Mouse (Mus musculus) intestine, postnatal 0 days (tissue): Measurements from ENCODE around the gene Pax2. TPM values are rescaled to one million over a fixed set of nuclear protein-coding genes. Genes with fewer than 3 reads are reported as not detected.

Experiments used
- ATAC-seq: fragments of 200-750 bp; cut with Nextera tagmentation; 2 replicates; pipeline ENCODE4 v1.8.0; 2017; ENCODE audit warnings: mild to moderate bottlenecking, moderate TSS enrichment, moderate library complexity
- H3K27ac ChIP-seq: fragments of 300-500 bp; sonication (generic); 2 replicates; pipeline ENCODE4 v1.5.1; 2014; ENCODE audit warnings: mild to moderate bottlenecking, low read depth, low read length, moderate library complexity
- H3K27me3 ChIP-seq: fragments of 300-500 bp; sonication (generic); replicated peaks from 2 replicates; pipeline ENCODE4 v1.6.1; 2014; ENCODE audit warnings: low read length, mixed read lengths; ENCODE audit not compliant: control insufficient read depth, insufficient read depth
- H3K36me3 ChIP-seq: fragments of 300-500 bp; sonication (generic); 2 replicates; pipeline ENCODE4 v1.6.1; 2014; ENCODE audit warnings: mild to moderate bottlenecking, moderate library complexity; ENCODE audit not compliant: control insufficient read depth, insufficient read depth
- H3K4me1 ChIP-seq: fragments of 300-500 bp; sonication (generic); replicated peaks from 2 replicates; pipeline ENCODE4 v1.6.1; 2014; ENCODE audit warnings: antibody characterized with exemption, low read length, mixed read lengths; ENCODE audit not compliant: control insufficient read depth, insufficient read depth
- H3K4me2 ChIP-seq: fragments of 300-500 bp; sonication (generic); replicated peaks from 2 replicates; pipeline ENCODE4 v1.6.1; 2014; ENCODE audit warnings: low read depth, mild to moderate bottlenecking, moderate library complexity
- H3K4me3 ChIP-seq: fragments of 300-500 bp; sonication (generic); 2 replicates; pipeline ENCODE4 v1.5.1; 2014; ENCODE audit warnings: low read depth, low read length
- H3K9ac ChIP-seq: fragments of 300-500 bp; sonication (generic); 2 replicates; pipeline ENCODE4 v1.6.1; 2014; ENCODE audit warnings: mild to moderate bottlenecking, low read depth, low read length
- H3K9me3 ChIP-seq: fragments of 300-500 bp; sonication (generic); 2 replicates; pipeline ENCODE4 v1.6.1; 2016; ENCODE audit warnings: mixed run types; ENCODE audit not compliant: control insufficient read depth
- CTCF ChIP-seq: sonication (generic); IDR thresholded peaks from 2 replicates; pipeline ENCODE4 v1.5.1; 2016; ENCODE audit warnings: low read depth, mild to moderate bottlenecking, control low read depth, antibody characterized with exemption, moderate library complexity
- WGBS: fragments of 180-500 bp; shearing (Covaris S2); extraction: QIAGEN DNeasy Blood & Tissue Kit; methylation state at CpG from one replicate; pipeline ENCODE4 v1.1.7; 2014; 5-methylcytosine and 5-hydroxymethylcytosine counted together
- polyA plus RNA-seq: library from polyadenylated mRNA; unstranded; fragments of >200 nt; fragmentation: Nextera tagmentation; extraction: Ambion mirVana; gene quantifications from 2 replicates; pipeline ENCODE4 v1.2.1, GENCODE M21; 2015

Gene Pax2
- polyA plus RNA-seq, 1 experiment from 2014 or later: not detected

GRCm38 (mm10) chr19:44791981-44792380, 36.1 kb downstream of the Pax2 start:
- Histone ChIP-seq H3K4me3 (no peak overlapping the region), H3K27me3 (no peaks in the 10 kb centered on the region), H3K36me3 (no peaks in the 10 kb centered on the region), H3K4me2 (no peak overlapping the region), H3K27ac (no peak overlapping the region), H3K4me1 (no peaks in the 10 kb centered on the region), H3K9me3 (no peaks in the 10 kb centered on the region), H3K9ac (no peak overlapping the region)
- ATAC-seq: no peak
- TF ChIP-seq CTCF: no peak
- 69% methylated on average over 4 of the region's 4 CpGs for WGBS

- H3K27me3 ChIP-seq: no peaks in the 10 kb centered on the region
- no peaks in the 10 kb centered on the region for H3K4me1 ChIP-seq
- H3K4me3 ChIP-seq: no peak overlapping the region
- no peak for TF ChIP-seq CTCF
- no peak overlapping the region for H3K27ac ChIP-seq
- 28% methylated on average over 21 of the region's 21 CpGs for WGBS
- H3K36me3 ChIP-seq: no peaks in the 10 kb centered on the region
- ATAC-seq: no peak
- H3K4me2 ChIP-seq: no peak overlapping the region
- no peak overlapping the region for H3K9ac ChIP-seq
- H3K9me3 ChIP-seq: no peaks in the 10 kb centered on the region
Measured at GRCm38 (mm10) chr19:44797110-44798060, 41.5 kb downstream of the Pax2 start.

- 65% methylated on average over 6 of the region's 6 CpGs for WGBS
- Histone ChIP-seq H3K4me3 (no peak overlapping the region), H3K4me1 (no peaks in the 10 kb centered on the region), H3K27me3 (no peaks in the 10 kb centered on the region), H3K9ac (no peak overlapping the region), H3K27ac (no peak overlapping the region), H3K4me2 (no peak overlapping the region), H3K9me3 (no peaks in the 10 kb centered on the region), H3K36me3 (no peaks in the 10 kb centered on the region)
- no peak for ATAC-seq
- TF ChIP-seq CTCF: no peak
Measured at GRCm38 (mm10) chr19:44798731-44799130, 42.9 kb downstream of the Pax2 start.

- H3K4me1 ChIP-seq: no peaks in the 10 kb centered on the region
- no peak for ATAC-seq
- no peak overlapping the region for H3K4me2 ChIP-seq
- no peak overlapping the region for H3K4me3 ChIP-seq
- H3K9me3 ChIP-seq: no peaks in the 10 kb centered on the region
- H3K27ac ChIP-seq: no peak overlapping the region
- H3K36me3 ChIP-seq: no peaks in the 10 kb centered on the region
- no peaks in the 10 kb centered on the region for H3K27me3 ChIP-seq
- no peak for TF ChIP-seq CTCF
- no peak overlapping the region for H3K9ac ChIP-seq
- WGBS: 28% methylated on average over 5 of the region's 5 CpGs
Measured at GRCm38 (mm10) chr19:44799156-44799555, 43.3 kb downstream of the Pax2 start.

- no peak overlapping the region for H3K27ac ChIP-seq
- H3K4me1 ChIP-seq: no peaks in the 10 kb centered on the region
- no peaks in the 10 kb centered on the region for H3K27me3 ChIP-seq
- TF ChIP-seq CTCF: no peak
- H3K36me3 ChIP-seq: no peaks in the 10 kb centered on the region
- WGBS: 52% methylated on average over 6 of the region's 6 CpGs
- no peak overlapping the region for H3K4me3 ChIP-seq
- H3K9me3 ChIP-seq: no peaks in the 10 kb centered on the region
- H3K9ac ChIP-seq: no peak overlapping the region
- ATAC-seq: no peak
- H3K4me2 ChIP-seq: no peak overlapping the region
Measured at GRCm38 (mm10) chr19:44800327-44800726, 44.5 kb downstream of the Pax2 start.

- Histone ChIP-seq H3K27ac (no peak overlapping the region), H3K9ac (no peak overlapping the region), H3K27me3 (peaks cover 5% of the 10 kb centered on the region; the same call in 1 of the 2 replicates), H3K4me1 (no peaks in the 10 kb centered on the region), H3K36me3 (no peaks in the 10 kb centered on the region), H3K9me3 (no peaks in the 10 kb centered on the region), H3K4me2 (no peak overlapping the region), H3K4me3 (no peak overlapping the region)
- WGBS: 16% methylated on average over 8 of the region's 8 CpGs
- TF ChIP-seq CTCF: no peak
- ATAC-seq: no peak
Measured at GRCm38 (mm10) chr19:44808734-44809133, 52.9 kb downstream of the Pax2 start.
